8 mouse cellular contexts compared by ENCODE assay signal in genomic region chr13:111489502-111489801, GRCm38 (mm10). TPM values are rescaled to one million over a fixed set of nuclear protein-coding genes. Genes with fewer than 3 reads are reported as not detected.
DNase-seq lines count a peak whose midpoint lies in the region; ATAC-seq and TF ChIP-seq lines count a peak whose summit lies in the region.

No protein-coding gene starts in this region.

- H3K4me2 ChIP-seq in heart, embryonic 13.5 days, result peak overlapping the region; percentile 88
- peak overlapping the region; percentile 94 for H3K4me2 ChIP-seq in hindbrain, embryonic 15.5 days
- H3K4me2 ChIP-seq in midbrain, embryonic 11.5 days, result peak overlapping the region; percentile 68

- peak; percentile 22 for ATAC-seq in heart, embryonic 13.5 days (ENCODE audit: extremely low read depth, insufficient number of reproducible peaks, low FRiP score, low TSS enrichment)
- ATAC-seq in Patski, result peak; percentile 8
- no peak; the same call in 1 of the 2 replicates for ATAC-seq in hindbrain, embryonic 15.5 days (ENCODE audit: low FRiP score, low read depth)
- peak; percentile 82 for ATAC-seq in midbrain, embryonic 11.5 days (ENCODE audit: low FRiP score)

- no peak for DNase-seq in heart, adult 11 months
- DNase-seq in Patski (ENCODE audit: low read depth, low spot score), result no peak
- DNase-seq in midbrain, embryonic 11.5 days (ENCODE audit: low spot score, missing footprints), result no peak
- no peak for DNase-seq in left cerebral cortex, postnatal 14 days (ENCODE audit: low spot score in 2 of 2)
- DNase-seq in right cerebral cortex, adult 2 months (ENCODE audit: low spot score in 2 of 2), result no peak
- DNase-seq in cerebellum, postnatal 36 days, result no peak

- no peaks in the 10 kb centered on the region for H3K9me3 ChIP-seq in heart, embryonic 13.5 days
- H3K9me3 ChIP-seq in hindbrain, embryonic 15.5 days, result no peaks in the 10 kb centered on the region
- H3K9me3 ChIP-seq in midbrain, embryonic 11.5 days (ENCODE audit: control insufficient read depth, low read length), result no peaks in the 10 kb centered on the region

- H3K27me3 ChIP-seq in heart, embryonic 13.5 days (replicated peaks), result peaks cover 25% of the 10 kb centered on the region
- peaks cover 25% of the 10 kb centered on the region for H3K27me3 ChIP-seq in Patski
- peaks cover 20% of the 10 kb centered on the region for H3K27me3 ChIP-seq in hindbrain, embryonic 15.5 days
- peaks cover 19% of the 10 kb centered on the region for H3K27me3 ChIP-seq in midbrain, embryonic 11.5 days (ENCODE audit: control insufficient read depth, insufficient read depth, low read length)

- 2% methylated on average over 14 of the region's 33 CpGs for WGBS in heart, embryonic 13.5 days
- whole genome bisulfite sequencing in hindbrain, embryonic 15.5 days, result 0% methylated on average over 12 of the region's 33 CpGs
- under 1% methylated on average over 24 of the region's 33 CpGs for WGBS in midbrain, embryonic 11.5 days

- in situ Hi-C loops in Patski (cut with MboI; ENCODE audit: low pct_unique_long_range_greater_than_20kb), result no loop called here

- CTCF ChIA-PET in Patski (lab: Charles Lee), result no interaction called here

- peak overlapping the region; percentile 99 for H3K9ac ChIP-seq in heart, embryonic 13.5 days
- H3K9ac ChIP-seq in hindbrain, embryonic 15.5 days, result peak overlapping the region; percentile 88
- peak overlapping the region; percentile 93 for H3K9ac ChIP-seq in midbrain, embryonic 11.5 days (ENCODE audit: low read length)

- H3K4me3 ChIP-seq in heart, embryonic 13.5 days, result peak overlapping the region; percentile 98
- H3K4me3 ChIP-seq in hindbrain, embryonic 15.5 days, result peak overlapping the region; percentile 97
- peak overlapping the region; percentile 97 for H3K4me3 ChIP-seq in midbrain, embryonic 11.5 days (ENCODE audit: low read depth, low read length)

- peaks cover 36% of the 10 kb centered on the region for H3K4me1 ChIP-seq in heart, embryonic 13.5 days
- peaks cover 47% of the 10 kb centered on the region for H3K4me1 ChIP-seq in hindbrain, embryonic 15.5 days (replicated peaks)
- H3K4me1 ChIP-seq in midbrain, embryonic 11.5 days (ENCODE audit: control insufficient read depth, insufficient read depth, low read length), result peaks cover 19% of the 10 kb centered on the region

- peaks cover 3% of the 10 kb centered on the region; the same call in 1 of the 2 replicates for H3K36me3 ChIP-seq in heart, embryonic 13.5 days
- no peaks in the 10 kb centered on the region for H3K36me3 ChIP-seq in hindbrain, embryonic 15.5 days
- no peaks in the 10 kb centered on the region for H3K36me3 ChIP-seq in midbrain, embryonic 11.5 days (ENCODE audit: control insufficient read depth, insufficient read depth, low read length)

- TF ChIP-seq CTCF in Patski (IDR thresholded peaks at IDR 0.05), result no peak

- intact Hi-C loops in left cerebral cortex, postnatal 14 days (cut with DNase I), result no loop called here

- H3K27ac ChIP-seq in heart, embryonic 13.5 days (replicated peaks), result peak overlapping the region; percentile 99
- peak overlapping the region; percentile 94 for H3K27ac ChIP-seq in hindbrain, embryonic 15.5 days (replicated peaks)
- H3K27ac ChIP-seq in midbrain, embryonic 11.5 days (ENCODE audit: low read depth, low read length), result peak overlapping the region; percentile 97

- POLR2A ChIA-PET in Patski (lab: Charles Lee), result no interaction called here

RNA-seq across cellular contexts. Expression of gene Gpbp1, which starts 0.5 kb away (rescaled TPM):
- polyA plus RNA-seq in heart, embryonic 13.5 days (2015; fragmentation: Nextera tagmentation; extraction: Ambion mirVana), result 47.3 and 47.8 TPM in 2 replicates
- 84.8 TPM for polyA plus RNA-seq in Patski (2021)
- 81.6 and 82.3 TPM in 2 replicates for polyA plus RNA-seq in hindbrain, embryonic 15.5 days (2015; fragmentation: Nextera tagmentation; extraction: Ambion mirVana)
- 153 and 159 TPM in 2 replicates for polyA plus RNA-seq in midbrain, embryonic 11.5 days (2014; fragmentation: Nextera tagmentation; extraction: Ambion mirVana)
- total RNA-seq in left cerebral cortex, postnatal 14 days (2021), result 10 to 100 TPM; 77.6 to 79.6 TPM
